Mouse (Mus musculus) urinary bladder, postnatal 36 days (tissue): ENCODE measurements around the gene Sec22b.

Experiments used
- DNase-seq, 2 experiments: peaks; one replicate each; pipeline ENCODE4 v3.0.0; 2022; ENCODE audit warnings: low spot score in 2 of 2, mixed read lengths in 1 of 2

Sec22b gene

DNA sequence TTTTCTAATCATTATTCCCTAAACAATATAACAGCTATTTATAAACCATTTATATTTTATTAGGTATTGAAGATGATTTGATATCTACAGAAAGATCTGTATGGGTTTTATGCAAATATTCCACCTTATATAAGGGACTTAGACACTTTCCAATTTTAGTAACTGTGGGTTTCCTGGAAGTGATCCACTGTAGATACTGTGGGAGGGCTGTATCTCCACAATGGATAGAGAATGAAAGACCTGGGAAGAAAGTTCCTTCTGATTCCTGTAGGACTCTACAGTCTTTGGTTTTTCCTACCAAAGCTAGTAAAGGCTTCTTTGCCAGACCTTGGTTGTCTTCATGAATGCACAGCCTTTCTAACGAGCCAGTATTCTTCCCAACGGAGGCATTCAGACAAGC, 8.7 kb downstream of the Sec22b start:
- DNase-seq: no peak

DNA sequence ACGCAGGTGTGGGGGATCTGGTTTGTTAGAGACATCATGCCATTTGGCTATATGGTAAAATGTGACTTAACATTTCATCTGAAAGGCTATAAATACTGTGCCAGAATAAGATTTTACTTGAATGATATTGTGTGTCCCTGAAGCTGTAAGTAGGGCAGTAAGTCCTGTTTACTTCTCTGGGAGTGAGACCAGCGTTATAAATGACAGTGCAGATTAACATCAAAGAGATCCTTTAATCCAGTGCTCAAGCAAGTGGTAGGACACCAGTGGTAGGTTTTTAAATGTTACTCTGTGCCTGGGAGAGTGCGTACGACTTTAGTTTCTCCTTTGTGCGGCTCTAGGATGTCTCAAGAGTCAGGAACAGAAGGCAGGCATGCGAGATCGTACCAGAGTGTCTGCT, 10.1 kb downstream of the Sec22b start:
- no peak for DNase-seq

GRCm38 (mm10) chr3:97915081-97915480, 14.1 kb downstream of the Sec22b start:
- no peak for DNase-seq

DNA sequence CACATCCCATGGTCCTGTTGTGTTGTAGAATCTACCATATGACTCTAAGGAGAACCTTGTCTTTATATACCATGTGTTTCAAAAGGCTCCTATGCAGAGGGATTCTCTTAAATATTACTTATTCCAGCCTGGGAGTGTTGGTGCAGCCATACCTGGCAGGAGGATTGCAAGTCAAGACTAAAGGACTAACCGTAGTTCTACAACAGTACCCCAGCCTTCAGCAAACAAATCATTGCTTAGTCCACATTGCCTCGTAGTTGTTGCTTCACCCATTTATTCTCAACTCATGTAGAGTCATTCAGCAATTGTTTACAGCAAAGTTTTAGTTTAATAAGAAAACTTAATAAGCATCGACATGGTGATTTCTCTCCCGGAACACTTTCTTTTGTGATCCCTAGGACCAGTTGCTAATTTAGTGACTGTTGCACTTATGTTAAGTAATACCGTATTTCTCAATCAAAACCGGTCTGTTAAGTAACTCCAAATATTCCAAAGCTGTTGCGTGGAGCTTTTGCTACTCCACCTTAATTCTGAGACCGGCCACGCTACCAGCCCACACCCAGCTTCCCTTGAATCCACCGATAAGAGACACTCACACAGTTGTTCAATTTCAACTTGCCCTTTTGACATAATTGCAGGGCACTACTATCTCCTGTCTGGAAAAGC, 18.0 kb downstream of the Sec22b start:
- DNase-seq: no peak

GRCm38 (mm10) chr3:97925246-97925645, 24.3 kb downstream of the Sec22b start:
- DNase-seq: no peak

DNA sequence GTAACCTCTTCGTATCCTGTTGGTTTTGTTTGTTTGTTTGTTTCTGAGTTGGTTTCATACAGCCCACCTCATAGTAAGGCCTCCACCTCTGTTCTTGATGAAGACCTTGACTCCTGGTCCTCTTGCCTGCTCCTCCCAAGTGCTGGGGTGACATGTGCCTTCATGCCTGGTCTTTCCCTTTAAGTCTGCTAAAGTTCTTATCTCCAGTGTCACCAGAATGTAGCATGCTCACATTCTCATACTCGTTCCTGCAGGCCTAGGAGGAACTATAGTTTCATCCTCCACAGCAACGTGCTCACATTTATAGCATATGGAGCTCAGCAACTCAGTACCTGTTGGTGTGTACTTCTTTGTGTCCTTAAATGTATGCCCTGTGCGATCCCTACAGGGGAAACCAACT, 26.3 kb downstream of the Sec22b start:
- DNase-seq: no peak

DNA sequence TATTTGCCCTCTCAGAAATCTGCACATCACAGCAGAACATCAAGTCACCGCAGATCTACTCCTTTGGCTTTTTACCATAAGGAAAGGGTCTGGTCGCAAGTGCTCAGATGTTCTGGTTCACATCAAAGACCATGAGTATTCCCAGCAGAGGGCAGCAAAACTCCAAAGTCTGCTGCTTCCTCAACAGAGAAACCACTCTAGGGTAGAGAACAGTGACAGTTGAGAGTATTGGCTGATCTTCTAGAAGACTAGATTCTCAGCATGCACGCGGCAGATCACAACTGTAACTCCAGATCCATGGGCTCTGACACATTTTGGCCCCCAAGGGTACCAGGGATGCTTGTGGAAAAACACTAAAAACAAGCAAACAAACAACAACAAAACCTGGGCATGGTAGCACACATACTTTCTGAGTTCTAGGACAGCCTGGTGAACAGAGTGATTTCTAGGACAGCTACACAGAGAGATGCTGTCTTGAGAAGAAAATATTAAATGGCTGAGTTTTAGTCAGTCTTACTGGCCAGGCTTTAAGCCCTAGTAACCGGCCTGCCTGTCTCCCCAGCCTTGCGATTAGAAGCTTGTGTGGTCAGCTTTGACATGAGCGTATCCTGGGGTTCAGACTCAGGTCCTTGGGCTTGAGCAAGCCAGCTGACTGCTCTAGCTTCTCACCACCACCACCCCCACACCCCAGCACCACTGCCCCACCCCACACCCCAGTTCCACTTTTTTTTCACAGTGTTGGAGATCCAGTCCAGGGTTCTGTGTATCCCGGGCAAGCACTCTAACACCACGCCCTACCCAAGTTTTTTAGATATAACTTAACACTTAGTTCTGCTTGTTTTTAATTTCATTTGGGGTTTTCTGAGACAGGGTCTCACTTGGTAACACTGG, 28.2 kb downstream of the Sec22b start:
- peak; percentile 72 to 79 for DNase-seq

GRCm38 (mm10) chr3:97930141-97930786, 29.3 kb downstream of the Sec22b start:
- no peak for DNase-seq

DNA sequence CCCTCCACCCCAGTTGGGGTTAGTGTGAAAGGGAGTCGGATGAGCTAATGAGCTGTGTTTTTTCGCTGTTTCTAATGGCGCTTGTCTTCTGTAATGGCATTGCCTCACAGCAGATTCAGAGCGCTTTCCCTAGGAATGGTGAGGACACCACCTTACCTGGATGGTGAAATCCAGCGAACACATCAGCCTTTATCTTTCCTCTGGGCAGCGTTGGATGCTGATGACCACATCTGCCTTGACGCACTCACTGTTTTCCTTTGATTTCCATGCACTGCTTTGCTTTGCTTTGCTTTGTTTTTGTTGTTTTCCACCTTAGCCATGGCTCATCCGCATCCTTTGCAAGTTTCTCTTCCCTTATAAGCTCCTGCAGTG, 29.8 kb downstream of the Sec22b start:
- no peak for DNase-seq

GRCm38 (mm10) chr3:97931310-97931885, 30.4 kb downstream of the Sec22b start:
- DNase-seq: no peak

- no peak for DNase-seq
Observed at GRCm38 (mm10) chr3:97932131-97932530, 31.1 kb downstream of the Sec22b start.

DNA sequence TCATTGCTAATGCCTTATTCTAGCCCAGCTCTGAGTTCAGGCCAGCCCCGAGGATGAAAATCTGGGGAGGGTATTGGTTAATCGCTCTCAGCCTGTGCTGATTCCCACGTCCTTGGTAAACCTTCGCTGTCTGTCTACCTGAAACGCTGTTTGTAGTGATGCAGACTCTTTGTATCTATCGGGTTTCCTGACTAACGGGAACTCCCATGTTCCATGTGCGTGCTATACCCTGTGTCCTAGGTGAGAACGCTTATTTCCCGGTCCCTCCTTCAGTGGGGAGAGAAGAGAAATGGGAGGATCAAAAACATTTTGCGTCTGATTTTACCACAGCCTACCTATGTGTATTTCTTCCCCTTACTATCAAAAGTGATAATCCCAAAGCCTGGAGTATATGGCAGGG, 31.8 kb downstream of the Sec22b start:
- DNase-seq: no peak

GRCm38 (mm10) chr3:97933251-97933650, 32.3 kb downstream of the Sec22b start:
- no peak for DNase-seq

DNA sequence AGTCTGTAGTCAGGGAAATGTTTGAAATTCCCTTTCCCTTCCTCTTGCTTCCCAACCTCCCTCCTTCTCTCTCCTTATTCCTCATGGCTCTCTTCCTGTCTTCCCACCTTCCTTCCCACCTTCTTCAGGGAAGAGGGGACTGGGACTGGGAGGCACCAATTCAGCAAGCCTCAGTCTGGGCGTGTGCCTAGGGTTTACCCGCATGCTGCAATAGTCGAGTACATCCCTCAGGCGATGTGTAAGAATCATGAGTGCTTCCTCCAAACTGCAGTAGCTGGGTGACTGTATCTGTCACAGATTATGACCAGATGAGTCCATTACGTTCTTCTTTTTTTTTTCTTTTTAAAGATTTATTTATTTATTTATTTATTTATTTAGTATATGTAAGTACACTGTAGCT, 32.8 kb downstream of the Sec22b start:
- DNase-seq: no peak

GRCm38 (mm10) chr3:97934331-97935300, 33.6 kb downstream of the Sec22b start:
- no peak for DNase-seq

GRCm38 (mm10) chr3:97937068-97937944, 36.3 kb downstream of the Sec22b start:
- DNase-seq: no peak

- no peak for DNase-seq
Observed at GRCm38 (mm10) chr3:97937945-97938266, 36.9 kb downstream of the Sec22b start.

DNA sequence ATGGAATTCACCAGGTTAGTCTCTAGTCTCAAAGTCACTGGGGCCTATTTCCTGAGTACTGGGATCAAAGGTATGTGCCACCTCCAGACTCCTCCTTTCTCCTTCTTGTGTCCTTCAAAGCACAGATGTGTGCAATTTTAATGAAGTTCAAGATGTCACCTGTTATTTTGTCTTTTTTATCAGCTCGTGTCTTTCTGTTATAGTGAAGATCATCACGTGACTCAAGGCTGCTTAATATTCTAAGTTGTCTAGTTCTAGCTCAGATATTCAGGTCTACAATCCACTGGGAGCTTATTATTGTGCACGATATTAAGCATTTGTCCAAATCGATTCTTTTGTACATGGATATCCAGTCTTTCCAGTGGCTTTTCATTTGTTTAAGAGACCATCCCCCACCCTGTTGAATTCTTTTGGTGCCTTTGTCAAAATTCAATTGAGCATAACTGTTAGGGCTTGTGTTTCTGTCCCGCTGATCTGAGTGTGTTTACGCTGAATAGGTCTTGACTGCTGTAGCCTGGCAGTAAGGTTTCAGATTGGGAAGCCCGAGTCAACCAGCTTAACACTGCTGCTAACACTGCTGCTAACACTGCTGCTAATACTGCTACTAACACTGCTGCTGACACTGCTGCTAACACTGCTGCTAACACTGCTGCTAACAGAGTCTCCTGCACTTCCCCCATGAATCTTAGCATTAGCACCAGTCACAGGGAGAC, 38.0 kb downstream of the Sec22b start:
- no peak for DNase-seq

DNA sequence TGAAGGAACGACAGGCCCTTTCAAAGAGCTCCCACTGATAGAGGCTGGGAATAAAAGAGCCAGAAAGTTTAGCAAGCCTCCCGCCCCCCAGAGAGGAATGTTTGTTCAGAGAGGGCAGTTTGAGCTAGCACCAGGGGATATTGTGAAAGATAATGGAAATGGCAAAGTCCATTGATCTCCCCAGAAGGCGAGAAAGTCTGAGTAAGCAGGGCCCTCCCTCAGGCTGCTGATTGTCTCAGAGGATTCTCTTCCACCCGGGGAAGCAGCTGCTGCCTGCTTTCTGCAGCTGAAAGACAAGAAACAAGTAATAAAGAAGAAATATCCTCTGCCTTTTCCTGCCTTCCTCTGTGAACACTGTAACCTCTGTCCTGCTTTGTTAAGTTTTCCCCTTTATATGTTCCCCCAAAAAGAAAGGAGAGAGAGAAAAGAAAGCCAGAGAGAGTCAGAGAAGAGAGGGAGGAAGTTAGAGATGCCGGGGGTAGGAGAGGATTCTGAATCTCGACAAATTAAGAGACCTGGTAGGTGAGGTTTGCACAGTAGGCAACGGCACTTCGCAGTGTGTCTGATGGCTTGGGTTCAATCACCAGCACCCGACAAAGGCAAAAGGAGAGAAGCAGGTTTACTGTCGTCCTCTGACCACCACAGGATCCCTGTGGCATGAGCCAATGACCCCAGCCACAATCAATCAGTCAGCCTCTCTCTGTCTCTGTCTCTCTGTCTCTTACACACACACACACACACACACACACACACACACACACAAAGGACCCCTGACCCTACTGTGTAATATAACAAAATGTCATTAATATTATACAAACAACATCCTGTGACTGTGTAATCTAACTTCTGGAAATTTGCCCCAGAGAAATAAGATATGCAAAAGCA, 38.9 kb downstream of the Sec22b start:
- no peak for DNase-seq
